Mouse (Mus musculus) liver, embryonic 12.5 days (tissue): ENCODE measurements at regions not wholly inside any gene's neighbourhood (a gene's known extent, or its start where the extent isn't known, plus 50 kb on each side); places are given as distances from the start of the nearest gene placed in this dataset.

Source experiments
- ATAC-seq: fragments of 200-750 bp; cut with Nextera tagmentation; 2 replicates; pipeline ENCODE4 v1.8.0; 2017; ENCODE audit warnings: moderate number of reproducible peaks, mild to moderate bottlenecking, moderate library complexity
- H3K27ac ChIP-seq: fragments of 300-500 bp; sonication (generic); 2 replicates; pipeline ENCODE4 v1.5.1; 2016; ENCODE audit warnings: mild to moderate bottlenecking
- H3K27me3 ChIP-seq: fragments of 300-500 bp; sonication (generic); replicated peaks from 2 replicates; pipeline ENCODE4 v1.6.1; 2016; ENCODE audit warnings: mild to moderate bottlenecking, moderate library complexity
- H3K36me3 ChIP-seq: fragments of 300-500 bp; sonication (generic); 2 replicates; pipeline ENCODE4 v1.6.1; 2016; ENCODE audit warnings: mild to moderate bottlenecking, moderate library complexity
- H3K4me1 ChIP-seq: fragments of 300-500 bp; sonication (generic); 2 replicates; pipeline ENCODE4 v1.6.1; 2016
- H3K4me2 ChIP-seq: fragments of 300-500 bp; sonication (generic); 2 replicates; pipeline ENCODE4 v1.6.1; 2016; ENCODE audit warnings: mild to moderate bottlenecking, moderate library complexity
- H3K4me3 ChIP-seq: fragments of 300-500 bp; sonication (generic); 2 replicates; pipeline ENCODE4 v1.5.1; 2016; ENCODE audit warnings: mild to moderate bottlenecking, moderate library complexity
- H3K9ac ChIP-seq: fragments of 300-500 bp; sonication (generic); 2 replicates; pipeline ENCODE4 v1.6.1; 2016; ENCODE audit warnings: mild to moderate bottlenecking, moderate library complexity
- H3K9me3 ChIP-seq: fragments of 300-500 bp; sonication (generic); replicated peaks from 2 replicates; pipeline ENCODE4 v1.6.1; 2016; ENCODE audit warnings: mild to moderate bottlenecking, moderate library complexity
- WGBS: fragments of 180-500 bp; shearing (Covaris S2); methylation state at CpG from one replicate; pipeline ENCODE4 v1.1.7; 2016; ENCODE audit not compliant: insufficient replicate concordance; 5-methylcytosine and 5-hydroxymethylcytosine counted together

- Histone ChIP-seq H3K4me3 (no peak overlapping the region), H3K27ac (no peak overlapping the region), H3K27me3 (no peaks in the 10 kb centered on the region), H3K9ac (no peak overlapping the region), H3K4me2 (no peak overlapping the region), H3K9me3 (no peaks in the 10 kb centered on the region), H3K4me1 (no peaks in the 10 kb centered on the region), H3K36me3 (no peaks in the 10 kb centered on the region)
- WGBS, result 47% methylated on average over 2 of the region's 2 CpGs
- ATAC-seq, result no peak
Measured at GRCm38 (mm10) chr9:23050751-23051150, 172.1 kb upstream of the Bmper start.

- Histone ChIP-seq H3K4me1 (no peaks in the 10 kb centered on the region), H3K9me3 (no peaks in the 10 kb centered on the region), H3K4me2 (no peak overlapping the region), H3K9ac (no peak overlapping the region), H3K36me3 (no peaks in the 10 kb centered on the region), H3K27me3 (no peaks in the 10 kb centered on the region), H3K27ac (no peak overlapping the region), H3K4me3 (no peak overlapping the region)
- no peak for ATAC-seq
- WGBS, result 56% methylated on average over 4 of the region's 4 CpGs
Measured at GRCm38 (mm10) chr9:23059526-23059925, 163.3 kb upstream of the Bmper start.

GRCm38 (mm10) chr9:23060526-23060925 is 162.3 kb upstream of the Bmper start:
- Histone ChIP-seq H3K36me3 (no peaks in the 10 kb centered on the region), H3K4me1 (no peaks in the 10 kb centered on the region), H3K27ac (no peak overlapping the region), H3K9me3 (no peaks in the 10 kb centered on the region), H3K9ac (no peak overlapping the region), H3K27me3 (no peaks in the 10 kb centered on the region), H3K4me3 (no peak overlapping the region), H3K4me2 (no peak overlapping the region)
- ATAC-seq, result no peak

- Histone ChIP-seq H3K9ac (no peak overlapping the region), H3K4me3 (no peak overlapping the region), H3K9me3 (no peaks in the 10 kb centered on the region), H3K27me3 (no peaks in the 10 kb centered on the region), H3K4me1 (no peaks in the 10 kb centered on the region), H3K4me2 (no peak overlapping the region), H3K27ac (no peak overlapping the region), H3K36me3 (no peaks in the 10 kb centered on the region)
- 54% methylated on average over 4 of the region's 4 CpGs for WGBS
- no peak for ATAC-seq
Measured at GRCm38 (mm10) chr9:23061179-23061929, 161.5 kb upstream of the Bmper start.

DNA sequence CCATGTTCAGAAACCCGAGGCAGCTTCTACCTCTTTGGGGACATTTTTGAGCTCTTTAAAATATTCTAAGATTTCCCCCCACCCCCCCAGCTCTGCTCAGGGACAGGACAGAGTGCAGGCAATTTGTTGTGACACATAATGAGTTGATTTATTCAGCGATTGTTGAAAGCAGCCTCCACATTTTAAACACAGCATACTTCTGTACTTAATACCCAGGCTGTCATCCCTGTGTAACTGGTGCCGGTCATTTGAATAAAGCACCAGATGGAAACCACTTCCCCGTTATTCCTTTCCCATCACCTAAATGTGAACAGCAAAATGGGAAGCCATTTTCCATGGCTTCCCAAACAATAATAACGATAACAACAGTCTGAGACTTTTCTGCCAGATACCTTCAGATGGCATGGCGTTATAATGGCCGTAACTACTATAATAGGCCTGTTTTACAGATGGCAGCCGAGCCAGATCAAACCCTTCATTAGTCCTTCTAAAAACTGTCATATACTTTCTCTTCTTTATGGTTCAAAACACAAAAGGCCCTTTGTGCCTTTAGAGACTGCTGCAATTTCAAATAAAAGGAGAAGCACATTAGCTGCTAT is 160.7 kb upstream of the Bmper start:
- H3K4me1 ChIP-seq, result no peaks in the 10 kb centered on the region
- 70% methylated on average over 8 of the region's 8 CpGs for WGBS
- no peak overlapping the region for H3K27ac ChIP-seq
- no peak overlapping the region for H3K9ac ChIP-seq
- no peaks in the 10 kb centered on the region for H3K9me3 ChIP-seq
- H3K36me3 ChIP-seq, result no peaks in the 10 kb centered on the region
- H3K27me3 ChIP-seq, result no peaks in the 10 kb centered on the region
- no peak overlapping the region for H3K4me2 ChIP-seq
- H3K4me3 ChIP-seq, result no peak overlapping the region
- ATAC-seq, result no peak

GRCm38 (mm10) chr9:23062656-23063444 is 160.0 kb upstream of the Bmper start:
- Histone ChIP-seq H3K9me3 (no peaks in the 10 kb centered on the region), H3K9ac (no peak overlapping the region), H3K27ac (no peak overlapping the region), H3K4me1 (no peaks in the 10 kb centered on the region), H3K36me3 (no peaks in the 10 kb centered on the region), H3K27me3 (no peaks in the 10 kb centered on the region), H3K4me2 (no peak overlapping the region), H3K4me3 (no peak overlapping the region)
- ATAC-seq, result no peak
- 48% methylated on average over 7 of the region's 7 CpGs for WGBS

GRCm38 (mm10) chr9:23064001-23064400 is 158.9 kb upstream of the Bmper start:
- Histone ChIP-seq H3K9ac (no peak overlapping the region), H3K9me3 (no peaks in the 10 kb centered on the region), H3K4me2 (no peak overlapping the region), H3K27ac (no peak overlapping the region), H3K4me3 (no peak overlapping the region), H3K36me3 (no peaks in the 10 kb centered on the region), H3K27me3 (no peaks in the 10 kb centered on the region), H3K4me1 (no peaks in the 10 kb centered on the region)
- 60% methylated on average over 2 of the region's 2 CpGs for WGBS
- ATAC-seq, result no peak

- Histone ChIP-seq H3K4me2 (no peak overlapping the region), H3K36me3 (no peaks in the 10 kb centered on the region), H3K4me1 (no peaks in the 10 kb centered on the region), H3K27me3 (no peaks in the 10 kb centered on the region), H3K27ac (no peak overlapping the region), H3K4me3 (no peak overlapping the region), H3K9me3 (no peaks in the 10 kb centered on the region), H3K9ac (no peak overlapping the region)
- ATAC-seq, result no peak
- 75% methylated on average over 3 of the region's 3 CpGs for WGBS
Measured at GRCm38 (mm10) chr9:23064811-23065210, 158.1 kb upstream of the Bmper start.

DNA sequence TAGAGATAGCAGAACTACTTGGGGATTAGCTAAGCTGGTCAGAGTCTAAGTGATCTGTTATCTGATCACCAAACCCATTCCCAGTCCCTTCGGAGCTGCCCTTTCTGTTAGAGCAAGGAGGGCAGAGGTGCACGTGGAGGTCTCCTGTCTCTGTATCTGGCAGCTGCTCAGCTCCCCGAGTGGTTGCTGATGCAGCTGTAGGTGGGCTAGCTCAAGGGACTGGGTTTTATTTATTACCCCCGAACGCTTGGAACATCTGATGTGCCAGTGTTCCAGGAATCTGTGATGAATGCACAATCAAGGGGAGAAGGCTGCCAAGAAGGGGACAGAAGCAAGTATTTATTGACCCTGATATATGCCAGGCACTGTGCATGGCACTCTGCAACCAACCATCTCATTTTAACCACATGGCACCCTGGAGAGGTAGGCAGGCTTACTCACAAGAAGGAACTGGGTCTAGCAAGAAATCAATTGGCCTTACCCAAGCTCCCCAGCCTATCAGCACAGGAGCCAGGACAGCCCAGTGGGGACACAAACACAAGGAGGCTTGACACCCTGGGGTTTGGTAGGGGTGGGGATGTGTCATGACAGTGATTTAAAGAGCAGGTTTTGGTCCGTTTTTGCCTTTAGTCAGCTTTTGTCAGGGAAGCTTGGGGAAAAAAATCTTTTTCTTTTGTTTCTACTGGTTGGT is 154.6 kb upstream of the Bmper start:
- no peaks in the 10 kb centered on the region for H3K9me3 ChIP-seq
- 57% methylated on average over 6 of the region's 6 CpGs for WGBS
- no peak overlapping the region for H3K9ac ChIP-seq
- no peaks in the 10 kb centered on the region for H3K36me3 ChIP-seq
- no peaks in the 10 kb centered on the region for H3K4me1 ChIP-seq
- ATAC-seq, result no peak
- H3K4me2 ChIP-seq, result no peak overlapping the region
- H3K4me3 ChIP-seq, result no peak overlapping the region
- no peak overlapping the region for H3K27ac ChIP-seq
- H3K27me3 ChIP-seq, result no peaks in the 10 kb centered on the region

DNA sequence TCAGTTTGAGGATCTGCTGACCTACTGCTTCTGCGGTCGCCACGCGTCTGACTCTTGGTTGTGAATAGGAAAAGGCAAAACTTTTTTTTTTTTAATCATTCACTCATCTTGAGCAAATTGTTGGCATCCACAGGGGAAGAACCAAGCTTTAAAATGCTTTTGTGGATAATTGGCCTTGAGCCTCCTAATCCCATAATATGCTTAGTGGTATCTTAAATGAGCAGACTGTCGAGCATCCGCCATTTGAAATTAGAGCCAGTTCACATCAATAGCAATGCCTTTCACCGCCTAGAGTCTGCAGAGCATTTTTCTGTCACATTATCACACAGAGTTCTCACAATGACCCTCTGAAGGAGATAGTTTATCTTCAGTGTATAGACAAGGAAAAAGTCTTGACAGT is 153.7 kb upstream of the Bmper start:
- Histone ChIP-seq H3K27ac (no peak overlapping the region), H3K36me3 (no peaks in the 10 kb centered on the region), H3K9me3 (no peaks in the 10 kb centered on the region), H3K4me3 (no peak overlapping the region), H3K9ac (no peak overlapping the region), H3K4me1 (no peaks in the 10 kb centered on the region), H3K27me3 (no peaks in the 10 kb centered on the region), H3K4me2 (no peak overlapping the region)
- no peak for ATAC-seq
- 86% methylated on average over 7 of the region's 7 CpGs for WGBS

GRCm38 (mm10) chr9:23071006-23071405 is 151.9 kb upstream of the Bmper start:
- Histone ChIP-seq H3K9ac (no peak overlapping the region), H3K27me3 (no peaks in the 10 kb centered on the region), H3K4me3 (no peak overlapping the region), H3K36me3 (no peaks in the 10 kb centered on the region), H3K27ac (no peak overlapping the region), H3K4me2 (no peak overlapping the region), H3K4me1 (no peaks in the 10 kb centered on the region), H3K9me3 (no peaks in the 10 kb centered on the region)
- 44% methylated on average over 2 of the region's 2 CpGs for WGBS
- ATAC-seq, result no peak

- Histone ChIP-seq H3K9me3 (no peaks in the 10 kb centered on the region), H3K4me3 (no peak overlapping the region), H3K4me1 (no peaks in the 10 kb centered on the region), H3K9ac (no peak overlapping the region), H3K4me2 (no peak overlapping the region), H3K27ac (no peak overlapping the region), H3K27me3 (no peaks in the 10 kb centered on the region), H3K36me3 (no peaks in the 10 kb centered on the region)
- WGBS, result 42% methylated on average over 8 of the region's 8 CpGs
- no peak for ATAC-seq
Measured at GRCm38 (mm10) chr9:23072741-23073140, 150.1 kb upstream of the Bmper start.
